Mouse (Mus musculus) naive thymus-derived CD4-positive, alpha-beta T cell, adult 2 months (primary cell): Measurements from ENCODE around the gene Lin54.

Experiments
- DNase-seq: peaks from one replicate; pipeline ENCODE4 v3.0.0-alpha.2; 2011; ENCODE audit warnings: low read depth

The Lin54 gene

GRCm38 (mm10) chr5:100500458-100500961 lies at the start of gene Lin54:
Gene Lin54 (minus strand): TSS chr5:100500639.
- peak; percentile 95 for DNase-seq

- DNase-seq = no peak
Measured at GRCm38 (mm10) chr5:100550151-100550550, 49.7 kb upstream of the Lin54 start.

- no peak for DNase-seq
Measured at GRCm38 (mm10) chr5:100549311-100549710, 48.9 kb upstream of the Lin54 start.

- DNase-seq = no peak
Measured at GRCm38 (mm10) chr5:100548236-100548635, 47.8 kb upstream of the Lin54 start.

DNA sequence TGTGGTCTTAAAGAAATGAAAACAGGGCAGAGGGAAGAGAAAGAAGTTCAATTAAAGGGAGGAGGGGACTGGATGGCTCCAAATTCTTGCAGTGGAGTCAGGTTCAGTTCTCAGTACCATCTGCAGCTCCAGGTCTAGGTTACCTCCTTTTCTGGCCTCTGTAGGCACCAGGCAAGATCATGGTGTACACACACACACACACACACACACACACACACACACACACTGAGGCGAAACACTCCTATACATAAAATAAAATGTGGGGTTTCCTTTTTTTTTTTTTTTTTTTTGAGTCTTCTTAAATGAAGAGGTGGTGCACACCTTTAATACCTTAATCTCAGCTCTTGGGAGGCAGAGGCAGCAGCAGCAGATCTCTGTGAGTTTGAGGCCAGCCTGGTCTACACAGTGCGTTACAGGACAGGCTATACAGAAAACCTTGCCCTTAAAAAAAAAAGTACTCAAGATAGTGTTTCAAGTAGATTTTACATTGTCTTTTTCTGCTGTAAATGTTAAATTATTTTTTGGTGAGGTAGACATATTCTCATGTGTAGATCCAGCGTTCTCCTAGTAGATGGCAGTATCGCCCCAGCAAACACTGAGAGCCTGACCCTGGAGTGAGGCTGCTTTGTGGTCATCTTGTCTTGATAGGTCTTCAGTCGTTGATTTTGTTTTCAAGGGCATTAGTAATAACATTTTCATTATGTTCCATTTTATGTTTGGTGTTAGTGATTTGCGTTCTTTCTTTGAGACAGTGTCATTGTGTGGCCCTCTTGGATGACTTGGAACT lies 46.0 kb upstream of the Lin54 start:
- DNase-seq = peak; percentile 29

- DNase-seq = peak; percentile 74
Measured at GRCm38 (mm10) chr5:100536638-100537037, 36.2 kb upstream of the Lin54 start.

GRCm38 (mm10) chr5:100535826-100536225 lies 35.4 kb upstream of the Lin54 start:
- no peak for DNase-seq

- DNase-seq = peak; percentile 82
Measured at GRCm38 (mm10) chr5:100526164-100526563, 25.7 kb upstream of the Lin54 start.

DNA sequence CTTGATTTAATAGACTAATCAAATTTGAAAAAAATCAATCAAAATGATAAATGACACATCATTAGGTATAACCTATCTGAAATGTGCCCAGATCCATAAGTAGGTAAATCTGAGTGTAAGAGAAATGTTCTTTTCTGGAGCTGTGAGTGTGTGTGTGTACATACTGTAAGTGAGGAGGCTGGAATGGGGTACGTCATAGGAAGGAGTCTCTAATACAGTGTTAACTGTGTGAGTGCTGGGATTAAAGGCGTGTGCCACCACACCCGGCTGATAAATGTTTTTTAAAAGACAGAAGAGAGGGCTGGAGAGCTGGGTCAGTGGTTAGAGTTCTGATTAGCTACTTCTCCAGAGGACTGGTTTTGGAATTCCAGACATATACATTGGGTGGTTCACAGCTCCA lies 25.2 kb upstream of the Lin54 start:
- DNase-seq = no peak

DNA sequence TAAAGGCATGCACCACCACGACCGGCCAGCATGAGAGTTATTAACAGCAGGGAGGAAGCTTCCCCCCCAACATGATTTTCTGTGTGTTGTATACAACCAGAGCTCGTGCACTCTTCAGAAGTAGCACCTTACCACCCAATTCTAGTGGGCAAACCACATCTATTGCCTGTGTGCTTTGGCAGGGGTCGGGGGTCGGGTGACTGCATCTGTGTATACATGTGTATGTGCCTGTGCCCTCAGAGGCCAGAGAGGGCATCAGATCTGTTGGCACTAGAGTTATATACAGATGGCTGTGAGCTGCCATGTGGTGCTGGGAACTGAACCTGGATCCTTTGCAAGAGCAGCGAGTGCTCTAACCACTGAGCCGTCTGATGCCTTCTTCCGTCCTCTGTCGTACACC lies 24.5 kb upstream of the Lin54 start:
- no peak for DNase-seq

- DNase-seq = no peak
Measured at GRCm38 (mm10) chr5:100523331-100523730, 22.9 kb upstream of the Lin54 start.

GRCm38 (mm10) chr5:100520223-100520622 lies 19.8 kb upstream of the Lin54 start:
- no peak for DNase-seq

DNA sequence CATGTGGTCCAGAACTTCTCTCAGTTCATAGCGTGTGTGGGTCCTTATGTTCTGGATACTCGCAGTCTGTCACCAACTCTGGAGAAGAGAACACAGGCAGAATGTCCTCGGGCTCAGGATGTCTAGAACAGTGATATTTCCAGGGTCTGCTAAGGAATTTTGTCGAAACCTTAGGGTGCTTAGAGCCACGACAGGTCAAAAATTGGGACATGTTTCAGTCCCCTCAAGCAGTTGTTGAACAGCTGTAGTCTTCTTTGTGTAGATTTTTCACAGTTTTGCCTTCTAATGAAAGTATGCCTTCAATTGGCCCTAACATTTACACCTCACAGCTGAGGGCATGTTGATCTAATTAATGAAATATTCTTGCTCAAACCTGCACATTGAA lies 18.6 kb upstream of the Lin54 start:
- no peak for DNase-seq

DNA sequence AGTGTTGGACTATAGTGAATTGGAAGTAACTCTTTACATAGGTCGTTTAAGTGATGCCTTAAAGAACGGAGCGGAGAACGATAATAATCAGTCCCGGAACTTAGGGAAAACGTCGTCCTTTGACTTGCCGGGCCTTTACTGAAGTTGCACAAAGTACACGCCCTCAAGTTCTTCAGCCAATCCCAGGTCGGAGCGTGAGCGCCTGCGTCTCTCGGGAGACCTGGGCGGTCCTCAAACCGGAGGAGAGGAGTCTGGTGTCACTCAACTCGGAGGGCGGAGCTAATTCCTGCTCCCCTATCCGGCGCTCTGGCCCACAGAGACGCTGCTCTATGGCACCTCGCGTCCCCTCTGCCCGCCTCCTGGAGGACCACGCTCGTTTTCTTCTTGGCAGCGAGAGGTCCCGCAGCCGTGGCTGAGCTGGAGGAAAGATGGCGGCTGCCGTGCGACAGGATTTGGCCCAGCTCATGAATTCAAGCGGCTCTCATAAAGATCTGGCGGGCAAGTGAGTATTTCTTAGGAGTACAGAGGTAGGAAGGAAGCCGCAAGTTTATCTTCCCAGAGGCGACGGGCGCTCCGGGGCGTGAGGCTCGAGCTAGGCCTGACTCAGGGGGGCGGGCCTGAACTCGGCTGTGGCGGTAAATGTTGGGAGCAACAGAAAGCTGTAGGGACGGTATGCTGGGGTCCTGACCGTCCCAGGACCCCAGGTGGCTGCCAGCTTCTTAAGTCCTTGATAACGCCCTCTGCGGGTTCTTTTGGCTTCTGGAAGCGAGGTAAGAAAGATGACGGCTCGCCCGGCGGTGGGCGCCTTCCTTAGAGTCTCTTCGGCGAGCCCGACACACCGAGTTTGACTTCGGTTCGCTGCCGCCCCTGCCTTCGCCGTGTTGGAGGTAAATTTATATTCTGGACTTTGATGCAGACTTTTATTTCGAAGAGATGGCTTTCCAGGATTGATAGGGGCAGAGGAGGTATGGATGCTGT lies 17.9 kb upstream of the Lin54 start, which contains the start of gene Cops4:
TSS of gene Cops4 (plus strand) at position 261 of the 978 bp plus-strand sequence.
- DNase-seq = peak; percentile 99

GRCm38 (mm10) chr5:100512576-100512975 lies 12.1 kb upstream of the Lin54 start:
- DNase-seq = no peak

GRCm38 (mm10) chr5:100509247-100509646 lies 8.8 kb upstream of the Lin54 start:
- peak; percentile 47 for DNase-seq

DNA sequence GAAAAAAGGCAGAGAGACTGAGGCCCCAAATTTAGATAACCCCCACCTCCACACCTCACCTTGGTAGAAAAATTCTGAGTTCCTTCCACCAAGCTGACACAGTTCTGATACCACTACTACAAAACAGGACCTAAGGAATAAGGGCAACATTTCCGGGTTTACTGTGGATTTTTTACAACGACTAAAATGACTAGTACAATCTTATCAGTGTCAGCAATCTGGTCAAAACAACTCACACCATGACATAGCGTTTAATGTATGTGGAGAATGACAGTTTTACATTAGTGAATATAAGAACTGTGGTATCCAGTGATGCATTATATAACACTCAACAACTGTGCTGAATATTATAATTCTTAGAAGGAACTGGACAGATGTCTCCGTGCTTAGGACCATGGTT lies 828 bp upstream of the Lin54 start:
- DNase-seq = peak; percentile 37

DNA sequence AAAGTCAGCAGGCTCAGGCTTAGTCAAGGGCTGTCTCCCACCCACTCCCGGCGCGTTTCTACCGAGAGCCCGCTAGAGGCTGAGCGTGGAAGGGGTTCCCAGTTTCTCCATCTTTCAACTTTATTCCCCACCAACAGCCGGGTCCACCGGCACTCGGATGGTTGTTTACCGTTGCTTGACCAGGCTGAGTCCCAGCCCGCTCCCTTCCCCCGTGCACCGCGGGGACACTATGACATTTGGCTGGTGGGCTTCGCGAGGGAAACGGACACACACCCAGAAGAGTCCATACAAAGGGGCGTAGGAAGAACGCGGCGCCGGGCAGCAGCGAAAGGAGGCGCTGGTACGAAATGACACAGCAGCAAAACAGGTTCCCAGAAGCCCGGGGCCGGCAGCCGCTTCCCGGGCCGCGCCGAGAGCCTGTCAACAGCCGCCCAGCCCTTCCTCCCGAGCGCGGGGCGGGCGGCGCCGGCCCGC lies 571 bp downstream of the Lin54 start:
- peak; percentile 62 for DNase-seq

- no peak for DNase-seq
Measured at GRCm38 (mm10) chr5:100499243-100499642, 1.2 kb downstream of the Lin54 start.

DNA sequence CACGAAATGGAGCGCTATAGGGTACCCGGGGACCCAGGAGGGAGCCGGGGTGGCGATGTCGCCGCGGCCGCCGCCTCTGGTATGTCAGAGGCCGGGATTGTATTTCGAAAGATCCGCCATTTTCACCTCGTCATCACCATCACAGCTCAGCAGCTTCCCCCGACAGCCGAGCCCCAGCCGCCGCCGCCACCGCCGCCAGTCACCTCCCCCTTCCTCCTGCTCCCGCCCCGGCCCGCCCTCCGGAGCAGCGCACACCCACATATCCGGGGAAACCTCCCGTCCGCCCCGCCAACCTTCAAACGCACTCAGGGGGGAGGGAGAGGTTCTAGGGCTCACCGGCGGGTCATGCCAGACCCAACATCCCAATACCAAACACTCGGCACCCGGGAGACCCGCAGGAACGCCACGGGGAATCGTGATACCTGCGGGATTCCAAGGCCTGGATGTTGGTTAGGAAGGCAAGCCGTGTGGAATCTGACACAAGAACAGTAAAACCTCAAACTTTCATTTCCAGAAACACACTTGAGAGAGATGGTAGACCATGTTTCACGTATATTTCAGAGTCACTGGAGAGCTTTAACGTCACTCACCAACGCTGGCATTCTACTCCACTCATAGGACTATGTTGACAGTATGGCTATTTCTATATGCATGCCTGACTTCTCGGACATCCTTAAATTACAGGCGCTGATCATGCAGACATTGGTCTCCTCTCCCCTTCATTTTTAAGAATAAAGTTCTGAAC lies 1.8 kb downstream of the Lin54 start:
- peak; percentile 89 for DNase-seq

DNA sequence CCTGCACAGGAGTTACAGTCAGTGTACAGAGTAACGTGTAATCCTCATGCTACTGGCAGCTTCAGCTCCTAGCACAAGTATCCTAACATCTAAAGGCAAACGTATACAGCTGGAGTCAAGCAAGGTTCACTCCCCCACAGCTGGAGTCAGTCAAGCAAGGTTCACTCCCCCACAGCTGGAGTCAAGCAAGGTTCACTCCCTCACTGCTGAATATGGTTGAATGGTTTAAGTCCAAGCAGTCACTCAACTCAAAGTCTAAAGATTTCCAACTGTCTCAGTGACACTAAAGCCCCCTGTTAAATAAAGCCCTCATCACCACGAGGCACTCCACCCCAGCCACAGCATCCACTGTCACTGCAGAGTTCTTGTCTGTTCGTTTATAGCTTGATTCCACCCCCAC lies 8.7 kb downstream of the Lin54 start:
- DNase-seq = no peak

GRCm38 (mm10) chr5:100489340-100489739 lies 11.1 kb downstream of the Lin54 start:
- no peak for DNase-seq
